Mouse (Mus musculus): Measurements from ENCODE around the gene Ccpg1. TPM values are rescaled to one million over a fixed set of nuclear protein-coding genes. Genes with fewer than 3 reads are reported as not detected.

Ccpg1 gene
- 22.8 and 23.6 TPM in 2 replicates for polyA plus RNA-seq (2015; fragmentation: Nextera tagmentation; extraction: Ambion mirVana)

DNA sequence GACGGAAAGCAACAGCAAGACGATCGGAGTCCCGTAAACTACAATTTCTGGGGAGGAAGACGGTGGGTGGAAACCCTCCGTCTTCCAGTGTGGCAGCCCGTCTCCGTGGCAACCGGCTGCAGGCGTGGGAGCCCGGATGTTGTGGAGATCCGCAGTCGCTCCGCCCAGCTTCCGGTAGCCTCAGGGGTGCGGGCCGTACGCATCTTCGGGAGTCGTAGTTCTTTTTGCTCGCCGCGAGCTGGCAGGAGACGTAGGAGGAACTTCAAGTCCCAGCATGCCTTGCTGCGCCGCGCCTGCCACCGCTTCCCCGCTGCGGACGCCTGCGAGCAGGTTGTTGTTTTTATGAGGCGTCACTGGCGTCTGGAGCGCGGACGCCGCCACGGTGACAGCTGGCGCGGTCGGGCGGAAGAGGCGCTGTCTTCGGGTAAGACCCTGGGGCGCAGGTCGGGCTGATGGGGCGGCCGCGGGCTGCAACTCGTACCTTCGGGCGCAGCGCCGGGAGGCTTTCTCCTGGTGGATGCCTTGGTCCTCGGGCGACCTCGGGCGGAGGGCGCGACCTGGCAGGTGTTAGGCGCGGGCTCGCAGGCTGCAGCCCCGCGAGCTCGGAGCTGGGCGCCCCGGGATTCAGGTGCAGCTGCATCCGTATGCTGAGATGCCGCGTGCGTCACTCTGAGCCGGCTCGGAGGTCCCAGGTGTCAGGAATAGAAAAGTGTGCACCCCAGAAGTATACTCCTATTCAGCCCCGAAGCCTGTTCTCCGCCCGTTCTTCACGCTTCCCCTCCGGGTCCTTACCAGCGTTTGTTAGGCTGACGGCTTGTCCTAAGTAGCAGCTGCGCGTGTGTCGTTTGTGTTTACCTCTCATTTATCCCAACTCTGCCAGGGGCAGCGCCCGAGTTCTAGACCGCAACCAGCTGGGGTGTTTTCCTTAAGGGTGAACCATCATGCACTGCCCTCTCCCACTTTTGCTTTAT is at the start of gene Ccpg1, which contains the start of gene Ccpg1os:
TSS of gene Ccpg1 (plus strand) at position 180 of the 971 bp plus-strand sequence.
TSS of gene Ccpg1os (minus strand) at position 133 of the 971 bp plus-strand sequence.
- Histone ChIP-seq H3K27ac (no peak within 1 kb of the TSS), H3K27me3 (peaks cover 14% of the 10 kb centered on the region), H3K4me2 (replicated peaks) (peak within 1 kb of the TSS; percentile 87), H3K4me1 (peaks cover 12% of the 10 kb centered on the region), H3K9ac (peak within 1 kb of the TSS; percentile 75), H3K9me3 (no peaks in the 10 kb centered on the region), H3K36me3 (no peaks in the 10 kb centered on the region), H3K4me3 (peak within 1 kb of the TSS; percentile 75)
- WGBS = under 1% methylated on average over 88 of the region's 88 CpGs
- peak; percentile 100 for ATAC-seq (ENCODE audit: low FRiP score, low read depth)

- no peak for ATAC-seq (ENCODE audit: low FRiP score, low read depth)
- Histone ChIP-seq H3K4me3 (no peak overlapping the region), H3K4me2 (replicated peaks) (no peak overlapping the region), H3K27ac (no peak overlapping the region), H3K9me3 (no peaks in the 10 kb centered on the region; the same call in 1 of the 2 replicates), H3K36me3 (peaks cover 44% of the 10 kb centered on the region), H3K4me1 (no peaks in the 10 kb centered on the region), H3K27me3 (no peaks in the 10 kb centered on the region), H3K9ac (no peak overlapping the region)
- WGBS = 78% methylated on average over 2 of the region's 2 CpGs
Observed at GRCm38 (mm10) chr9:72936301-72936700, 48.9 kb upstream of the Ccpg1 start.

DNA sequence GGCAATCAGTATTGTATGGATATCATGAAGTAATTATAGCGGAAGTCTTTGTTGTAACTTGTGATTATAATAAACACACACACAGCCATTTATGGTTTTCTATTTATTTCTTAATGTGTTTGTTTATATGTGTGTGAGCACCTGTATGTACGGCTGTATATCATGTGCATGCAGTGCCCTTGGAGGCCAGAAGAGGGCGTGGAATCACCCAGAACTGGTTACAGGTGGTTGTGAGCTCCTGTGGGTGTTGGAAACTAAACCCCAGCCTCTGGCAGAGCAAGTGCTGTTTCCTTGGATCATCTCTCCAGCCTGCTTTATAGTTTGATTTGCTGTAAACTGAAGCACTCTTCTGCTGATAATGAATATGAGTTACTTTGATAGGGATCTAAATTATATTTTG is 41.8 kb upstream of the Ccpg1 start:
- no peaks in the 10 kb centered on the region for H3K4me1 ChIP-seq
- ATAC-seq (ENCODE audit: low FRiP score, low read depth) = no peak
- H3K27ac ChIP-seq = no peak overlapping the region
- 59% methylated on average over 3 of the region's 3 CpGs for WGBS
- H3K4me2 ChIP-seq (replicated peaks) = no peak overlapping the region
- H3K36me3 ChIP-seq = peaks cover 52% of the 10 kb centered on the region
- no peak overlapping the region for H3K4me3 ChIP-seq
- H3K9me3 ChIP-seq = peaks cover 9% of the 10 kb centered on the region; the same call in 1 of the 2 replicates
- no peaks in the 10 kb centered on the region for H3K27me3 ChIP-seq
- no peak overlapping the region for H3K9ac ChIP-seq

DNA sequence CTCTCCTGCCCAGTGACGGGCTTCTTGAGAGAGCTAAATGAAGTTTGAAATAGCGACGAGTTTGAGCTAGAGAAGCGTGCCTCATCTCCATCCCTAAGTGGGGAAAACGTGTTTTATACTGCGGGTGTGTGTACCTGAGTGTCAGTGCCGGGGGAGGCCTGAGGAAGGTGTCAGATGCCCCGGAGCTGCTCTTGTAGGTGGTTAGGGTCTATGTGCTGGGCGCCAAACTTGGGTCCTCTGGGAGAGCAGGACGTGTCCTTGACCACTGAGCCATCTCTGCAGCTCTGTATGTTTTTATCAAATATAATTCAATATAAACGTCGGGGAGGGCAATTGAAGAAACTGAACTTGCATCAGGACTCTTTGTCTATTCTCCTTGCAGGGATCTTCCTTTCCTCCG is 40.9 kb upstream of the Ccpg1 start:
- H3K36me3 ChIP-seq = peaks cover 52% of the 10 kb centered on the region
- ATAC-seq (ENCODE audit: low FRiP score, low read depth) = no peak
- H3K9me3 ChIP-seq = peaks cover 9% of the 10 kb centered on the region; the same call in 1 of the 2 replicates
- no peak overlapping the region for H3K4me2 ChIP-seq (replicated peaks)
- H3K4me3 ChIP-seq = no peak overlapping the region
- H3K27me3 ChIP-seq = no peaks in the 10 kb centered on the region
- 89% methylated on average over 13 of the region's 13 CpGs for WGBS
- no peak overlapping the region for H3K9ac ChIP-seq
- H3K27ac ChIP-seq = no peak overlapping the region
- H3K4me1 ChIP-seq = no peaks in the 10 kb centered on the region

DNA sequence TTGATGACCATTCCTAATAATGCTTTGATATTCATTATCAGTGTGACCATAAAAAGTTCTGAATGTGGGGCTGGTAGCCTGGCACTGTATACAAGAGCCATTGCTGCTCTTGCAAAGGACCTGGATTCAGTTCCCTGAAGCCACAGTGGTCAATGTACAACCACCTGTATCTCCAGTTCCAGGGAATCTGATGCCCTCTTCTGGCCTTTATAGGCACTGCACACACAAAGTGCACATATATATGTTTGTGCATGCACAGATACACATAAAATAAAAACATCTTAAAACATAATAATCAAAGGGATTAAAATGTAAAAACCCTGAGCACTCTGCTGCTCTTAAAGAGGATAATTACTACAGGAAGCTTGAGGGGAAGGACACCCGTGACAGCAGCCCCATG is 38.2 kb upstream of the Ccpg1 start:
- Histone ChIP-seq H3K9ac (no peak overlapping the region), H3K27ac (no peak overlapping the region), H3K36me3 (peaks cover 44% of the 10 kb centered on the region), H3K4me3 (no peak overlapping the region), H3K4me2 (replicated peaks) (no peak overlapping the region), H3K9me3 (peaks cover 9% of the 10 kb centered on the region; the same call in 1 of the 2 replicates), H3K27me3 (no peaks in the 10 kb centered on the region), H3K4me1 (peaks cover 6% of the 10 kb centered on the region)
- ATAC-seq (ENCODE audit: low FRiP score, low read depth) = no peak
- 89% methylated on average over 1 of the region's 1 CpGs for WGBS

DNA sequence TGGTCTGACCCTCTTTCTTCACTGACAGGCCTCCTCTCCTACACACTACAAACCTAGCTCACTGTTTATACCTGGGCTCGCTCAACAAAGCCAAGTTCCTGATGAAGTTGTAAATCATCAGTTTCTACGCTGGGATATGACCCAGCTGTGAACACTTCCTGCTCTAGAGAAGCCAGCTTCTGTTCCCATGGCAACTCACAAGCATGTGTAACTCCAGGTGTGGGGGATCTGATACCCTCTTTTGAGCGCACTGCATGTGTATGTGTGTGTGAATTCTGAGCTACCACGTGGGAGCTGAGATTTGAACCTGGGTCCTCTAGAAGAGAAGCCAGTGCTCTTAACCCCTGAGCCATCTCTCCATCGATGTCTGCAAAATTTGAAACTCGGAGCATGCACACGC is 35.7 kb upstream of the Ccpg1 start:
- H3K27ac ChIP-seq = no peak overlapping the region
- peaks cover 9% of the 10 kb centered on the region; the same call in 1 of the 2 replicates for H3K9me3 ChIP-seq
- WGBS = 55% methylated on average over 7 of the region's 7 CpGs
- peaks cover 6% of the 10 kb centered on the region for H3K4me1 ChIP-seq
- no peak overlapping the region for H3K4me3 ChIP-seq
- peaks cover 26% of the 10 kb centered on the region for H3K36me3 ChIP-seq
- no peak overlapping the region for H3K4me2 ChIP-seq (replicated peaks)
- no peak for ATAC-seq (ENCODE audit: low FRiP score, low read depth)
- H3K27me3 ChIP-seq = no peaks in the 10 kb centered on the region
- H3K9ac ChIP-seq = no peak overlapping the region

DNA sequence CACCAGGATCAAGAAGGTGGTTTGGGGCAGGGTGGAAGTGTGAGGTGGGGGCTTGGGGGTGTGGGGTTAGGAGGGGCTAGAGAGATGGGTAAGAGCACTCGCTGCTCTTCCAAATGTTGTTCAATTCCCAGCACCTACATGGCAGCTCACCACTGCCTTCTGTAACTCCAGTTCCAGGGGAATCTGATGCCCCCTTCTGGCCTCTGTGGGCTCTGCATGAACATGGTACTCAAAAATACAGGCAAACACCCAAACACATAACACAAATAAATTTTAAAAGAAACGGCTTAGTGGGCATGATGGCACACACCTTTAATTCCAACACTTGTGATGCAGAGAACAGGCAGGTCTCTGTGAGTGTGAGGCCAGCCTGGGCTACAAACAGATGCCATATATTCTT is 30.5 kb upstream of the Ccpg1 start:
- Histone ChIP-seq H3K9ac (no peak overlapping the region), H3K36me3 (no peaks in the 10 kb centered on the region), H3K9me3 (no peaks in the 10 kb centered on the region), H3K27me3 (no peaks in the 10 kb centered on the region), H3K4me1 (peaks cover 15% of the 10 kb centered on the region), H3K4me3 (no peak overlapping the region), H3K4me2 (replicated peaks) (no peak overlapping the region), H3K27ac (no peak overlapping the region)
- ATAC-seq (ENCODE audit: low FRiP score, low read depth) = no peak
- 37% methylated on average over 2 of the region's 2 CpGs for WGBS

- H3K4me1 ChIP-seq = peaks cover 15% of the 10 kb centered on the region
- no peak overlapping the region for H3K9ac ChIP-seq
- H3K9me3 ChIP-seq = no peaks in the 10 kb centered on the region
- H3K27ac ChIP-seq = no peak overlapping the region
- H3K4me2 ChIP-seq (replicated peaks) = no peak overlapping the region
- H3K36me3 ChIP-seq = no peaks in the 10 kb centered on the region
- no peaks in the 10 kb centered on the region for H3K27me3 ChIP-seq
- ATAC-seq (ENCODE audit: low FRiP score, low read depth) = no peak
- WGBS = 23% methylated on average over 1 of the region's 1 CpGs
- H3K4me3 ChIP-seq = no peak overlapping the region
Observed at GRCm38 (mm10) chr9:72955546-72955945, 29.7 kb upstream of the Ccpg1 start.

DNA sequence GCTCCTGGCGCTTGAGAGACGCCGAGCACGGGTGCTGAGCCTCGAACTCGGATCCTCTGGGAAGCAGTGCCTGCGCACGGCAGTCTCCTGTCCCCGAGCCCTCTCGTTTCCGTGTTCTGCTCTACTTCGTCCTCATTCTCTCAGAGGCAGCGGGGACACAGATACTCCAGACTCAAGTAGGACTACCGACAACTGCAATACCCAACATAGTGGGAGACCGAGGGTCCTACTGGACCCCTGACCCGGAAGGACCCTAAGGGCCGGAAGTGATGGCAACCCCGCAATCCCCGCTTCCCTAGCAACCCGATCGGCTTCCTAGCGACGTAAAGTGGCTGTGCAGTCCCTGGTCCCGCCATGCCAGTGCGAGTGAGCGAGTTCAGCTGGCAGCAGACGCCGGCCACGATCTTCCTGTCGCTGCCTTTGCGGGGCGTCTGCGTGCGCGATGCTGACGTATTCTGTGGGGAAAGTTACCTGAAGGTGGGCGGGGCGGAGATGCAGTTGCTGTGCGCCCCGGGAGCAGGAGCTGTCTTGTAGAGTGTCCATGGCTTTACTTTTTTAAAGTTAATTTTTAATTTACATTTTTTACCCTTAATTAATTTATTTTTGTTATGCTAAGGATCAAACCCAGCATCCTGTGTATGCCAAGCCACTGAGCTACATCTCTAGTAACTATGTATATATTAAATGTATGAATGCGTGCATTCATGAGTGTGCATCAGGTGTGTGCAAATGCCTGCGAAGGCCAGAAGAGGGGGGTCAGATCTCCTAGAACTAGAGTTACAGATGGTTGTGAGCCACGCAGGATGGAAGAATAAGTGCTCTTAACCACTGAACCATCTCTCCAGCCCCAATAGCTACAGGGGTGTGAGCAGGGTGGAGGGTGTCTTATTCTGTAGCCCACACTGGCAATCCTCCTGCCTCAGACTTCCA is 26.4 kb upstream of the Ccpg1 start, which contains the start of the genes Dyx1c1 and Gm44503:
TSS of gene Dyx1c1 (plus strand) at position 265 of the 930 bp plus-strand sequence.
TSS of gene Gm44503 (plus strand) at position 332 of the 930 bp plus-strand sequence.
- Histone ChIP-seq H3K9ac (peak within 1 kb of the TSS; percentile 72), H3K4me3 (peak within 1 kb of the TSS; percentile 68), H3K36me3 (no peaks in the 10 kb centered on the region), H3K4me2 (replicated peaks) (peak within 1 kb of the TSS; percentile 67), H3K9me3 (no peaks in the 10 kb centered on the region), H3K4me1 (peaks cover 9% of the 10 kb centered on the region), H3K27me3 (no peaks in the 10 kb centered on the region), H3K27ac (no peak within 1 kb of the TSS; the same call in none of the 2 replicates)
- 2% methylated on average over 43 of the region's 43 CpGs for WGBS
- peak; percentile 92 for ATAC-seq (ENCODE audit: low FRiP score, low read depth)

GRCm38 (mm10) chr9:72961346-72961745 is 23.9 kb upstream of the Ccpg1 start:
- ATAC-seq (ENCODE audit: low FRiP score, low read depth) = no peak
- H3K4me2 ChIP-seq (replicated peaks) = no peak overlapping the region
- H3K27me3 ChIP-seq = no peaks in the 10 kb centered on the region
- no peak overlapping the region for H3K9ac ChIP-seq
- peaks cover 9% of the 10 kb centered on the region for H3K4me1 ChIP-seq
- no peaks in the 10 kb centered on the region for H3K36me3 ChIP-seq
- H3K4me3 ChIP-seq = no peak overlapping the region
- H3K27ac ChIP-seq = no peak overlapping the region
- no peaks in the 10 kb centered on the region for H3K9me3 ChIP-seq
- WGBS = 67% methylated on average over 8 of the region's 8 CpGs

DNA sequence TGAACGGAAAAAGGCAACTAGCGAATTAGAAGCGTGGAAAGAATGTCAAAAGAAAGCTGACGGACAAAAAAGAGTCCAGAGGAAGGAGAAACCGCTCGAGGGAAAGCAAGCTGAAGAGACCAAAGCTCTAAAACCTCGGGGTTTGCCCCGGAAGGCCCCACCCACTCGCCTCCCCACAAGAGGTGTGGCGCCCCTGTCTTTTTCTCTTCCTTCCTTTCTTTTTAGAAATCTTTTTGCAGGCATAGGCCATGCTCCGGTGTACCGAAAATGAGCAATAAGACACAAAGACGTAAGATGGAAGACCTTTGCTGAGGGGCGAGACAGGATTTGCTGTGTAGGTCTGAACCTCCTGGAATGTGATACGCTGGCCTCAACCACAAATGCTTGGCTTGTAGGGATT is 23.3 kb upstream of the Ccpg1 start:
- Histone ChIP-seq H3K4me1 (peaks cover 9% of the 10 kb centered on the region), H3K27ac (no peak overlapping the region), H3K9me3 (no peaks in the 10 kb centered on the region), H3K9ac (no peak overlapping the region), H3K27me3 (no peaks in the 10 kb centered on the region), H3K4me2 (replicated peaks) (no peak overlapping the region), H3K4me3 (no peak overlapping the region), H3K36me3 (no peaks in the 10 kb centered on the region)
- no peak for ATAC-seq (ENCODE audit: low FRiP score, low read depth)
- WGBS = 79% methylated on average over 15 of the region's 15 CpGs

All from limb, embryonic 13.5 days (tissue).